Mouse (Mus musculus): ENCODE data around the gene BC053393. TPM values are rescaled to one million over a fixed set of nuclear protein-coding genes. Genes with fewer than 3 reads are reported as not detected.

Gene BC053393
- polyA plus RNA-seq, 1 experiment from 2014 or later: not detected

GRCm38 (mm10) chr11:46565967-46566366 lies 5.4 kb upstream of the BC053393 start:
- H3K9ac ChIP-seq: no peak overlapping the region
- no peaks in the 10 kb centered on the region for H3K9me3 ChIP-seq (ENCODE audit: control insufficient read depth, low read length)
- no peak for DNase-seq (ENCODE audit: low spot score)
- no peak overlapping the region for H3K4me2 ChIP-seq (replicated peaks)
- no peaks in the 10 kb centered on the region for H3K27me3 ChIP-seq (ENCODE audit: control insufficient read depth, insufficient read depth, low read length)
- H3K36me3 ChIP-seq (replicated peaks; ENCODE audit: control insufficient read depth, insufficient read depth): no peaks in the 10 kb centered on the region
- 96% methylated on average over 2 of the region's 2 CpGs for WGBS
- no peak overlapping the region for H3K27ac ChIP-seq
- H3K4me3 ChIP-seq (replicated peaks; ENCODE audit: low read length): no peak overlapping the region
- H3K4me1 ChIP-seq (replicated peaks; ENCODE audit: control insufficient read depth, insufficient read depth, low read length): no peaks in the 10 kb centered on the region
- ATAC-seq (ENCODE audit: low FRiP score): no peak

GRCm38 (mm10) chr11:46569107-46569506 lies 2.2 kb upstream of the BC053393 start:
- DNase-seq (ENCODE audit: low spot score) (no peak), ATAC-seq (ENCODE audit: low FRiP score) (no peak)
- no peaks in the 10 kb centered on the region for H3K27me3 ChIP-seq (ENCODE audit: control insufficient read depth, insufficient read depth, low read length)
- H3K9ac ChIP-seq: no peak overlapping the region
- no peak overlapping the region for H3K27ac ChIP-seq
- no peak overlapping the region for H3K4me3 ChIP-seq (replicated peaks; ENCODE audit: low read length)
- H3K36me3 ChIP-seq (replicated peaks; ENCODE audit: control insufficient read depth, insufficient read depth): no peaks in the 10 kb centered on the region
- H3K9me3 ChIP-seq (ENCODE audit: control insufficient read depth, low read length): no peaks in the 10 kb centered on the region
- 76% methylated on average over 1 of the region's 1 CpGs for WGBS
- no peak overlapping the region for H3K4me2 ChIP-seq (replicated peaks)
- no peaks in the 10 kb centered on the region for H3K4me1 ChIP-seq (replicated peaks; ENCODE audit: control insufficient read depth, insufficient read depth, low read length)

GRCm38 (mm10) chr11:46578771-46579281 lies 7.5 kb downstream of the BC053393 start:
- H3K4me2 ChIP-seq (replicated peaks): no peak overlapping the region

GRCm38 (mm10) chr11:46580428-46580827 lies 9.1 kb downstream of the BC053393 start:
- Histone ChIP-seq H3K4me3 (replicated peaks; ENCODE audit: low read length) (no peak overlapping the region), H3K27me3 (ENCODE audit: control insufficient read depth, insufficient read depth, low read length) (no peaks in the 10 kb centered on the region), H3K9me3 (ENCODE audit: control insufficient read depth, low read length) (no peaks in the 10 kb centered on the region), H3K4me2 (replicated peaks) (no peak overlapping the region), H3K9ac (no peak overlapping the region), H3K27ac (no peak overlapping the region), H3K4me1 (replicated peaks; ENCODE audit: control insufficient read depth, insufficient read depth, low read length) (no peaks in the 10 kb centered on the region), H3K36me3 (replicated peaks; ENCODE audit: control insufficient read depth, insufficient read depth) (no peaks in the 10 kb centered on the region)
- ATAC-seq (ENCODE audit: low FRiP score) (no peak), DNase-seq (ENCODE audit: low spot score) (no peak)
- WGBS: 85% methylated on average over 3 of the region's 3 CpGs

More at GRCm38 (mm10) chr11:46578771-46579281, 7.5 kb downstream of the BC053393 start:
- Histone ChIP-seq H3K9me3 (ENCODE audit: control insufficient read depth, low read length) (no peaks in the 10 kb centered on the region), H3K4me1 (replicated peaks; ENCODE audit: control insufficient read depth, insufficient read depth, low read length) (no peaks in the 10 kb centered on the region), H3K27me3 (ENCODE audit: control insufficient read depth, insufficient read depth, low read length) (no peaks in the 10 kb centered on the region), H3K4me3 (replicated peaks; ENCODE audit: low read length) (no peak overlapping the region), H3K9ac (no peak overlapping the region), H3K36me3 (replicated peaks; ENCODE audit: control insufficient read depth, insufficient read depth) (no peaks in the 10 kb centered on the region), H3K27ac (no peak overlapping the region)
- DNase-seq (ENCODE audit: low spot score): no peak
- ATAC-seq (ENCODE audit: low FRiP score): no peak
- WGBS: 71% methylated on average over 5 of the region's 5 CpGs

GRCm38 (mm10) chr11:46582741-46583140 lies 11.4 kb downstream of the BC053393 start:
- WGBS: 82% methylated on average over 5 of the region's 5 CpGs
- Histone ChIP-seq H3K27ac (no peak overlapping the region), H3K9ac (no peak overlapping the region), H3K36me3 (replicated peaks; ENCODE audit: control insufficient read depth, insufficient read depth) (no peaks in the 10 kb centered on the region), H3K4me2 (replicated peaks) (no peak overlapping the region), H3K27me3 (ENCODE audit: control insufficient read depth, insufficient read depth, low read length) (no peaks in the 10 kb centered on the region), H3K9me3 (ENCODE audit: control insufficient read depth, low read length) (no peaks in the 10 kb centered on the region), H3K4me1 (replicated peaks; ENCODE audit: control insufficient read depth, insufficient read depth, low read length) (no peaks in the 10 kb centered on the region), H3K4me3 (replicated peaks; ENCODE audit: low read length) (no peak overlapping the region)
- DNase-seq (ENCODE audit: low spot score): no peak
- no peak for ATAC-seq (ENCODE audit: low FRiP score)

GRCm38 (mm10) chr11:46592416-46592815 lies 21.1 kb downstream of the BC053393 start:
- DNase-seq (ENCODE audit: low spot score) (no peak), ATAC-seq (ENCODE audit: low FRiP score) (no peak)
- 92% methylated on average over 2 of the region's 2 CpGs for whole genome bisulfite sequencing
- Histone ChIP-seq H3K27me3 (ENCODE audit: control insufficient read depth, insufficient read depth, low read length) (no peaks in the 10 kb centered on the region), H3K4me1 (replicated peaks; ENCODE audit: control insufficient read depth, insufficient read depth, low read length) (no peaks in the 10 kb centered on the region), H3K9me3 (ENCODE audit: control insufficient read depth, low read length) (no peaks in the 10 kb centered on the region), H3K36me3 (replicated peaks; ENCODE audit: control insufficient read depth, insufficient read depth) (no peaks in the 10 kb centered on the region), H3K9ac (no peak overlapping the region), H3K4me2 (replicated peaks) (no peak overlapping the region), H3K27ac (no peak overlapping the region), H3K4me3 (replicated peaks; ENCODE audit: low read length) (no peak overlapping the region)

GRCm38 (mm10) chr11:46619929-46620328 lies 48.6 kb downstream of the BC053393 start:
- WGBS: 91% methylated on average over 1 of the region's 1 CpGs
- Histone ChIP-seq H3K9me3 (ENCODE audit: control insufficient read depth, low read length) (no peaks in the 10 kb centered on the region), H3K9ac (no peak overlapping the region), H3K27ac (no peak overlapping the region), H3K4me2 (replicated peaks) (no peak overlapping the region), H3K27me3 (ENCODE audit: control insufficient read depth, insufficient read depth, low read length) (no peaks in the 10 kb centered on the region), H3K4me1 (replicated peaks; ENCODE audit: control insufficient read depth, insufficient read depth, low read length) (no peaks in the 10 kb centered on the region), H3K4me3 (replicated peaks; ENCODE audit: low read length) (no peak overlapping the region), H3K36me3 (replicated peaks; ENCODE audit: control insufficient read depth, insufficient read depth) (no peaks in the 10 kb centered on the region)
- no peak for ATAC-seq (ENCODE audit: low FRiP score)
- DNase-seq (ENCODE audit: low spot score): no peak

GRCm38 (mm10) chr11:46620414-46621168 lies 49.3 kb downstream of the BC053393 start:
- no peaks in the 10 kb centered on the region for H3K27me3 ChIP-seq (ENCODE audit: control insufficient read depth, insufficient read depth, low read length)
- WGBS: 72% methylated on average over 7 of the region's 7 CpGs
- no peaks in the 10 kb centered on the region for H3K4me1 ChIP-seq (replicated peaks; ENCODE audit: control insufficient read depth, insufficient read depth, low read length)
- H3K4me3 ChIP-seq (replicated peaks; ENCODE audit: low read length): no peak overlapping the region
- no peak overlapping the region for H3K27ac ChIP-seq
- H3K36me3 ChIP-seq (replicated peaks; ENCODE audit: control insufficient read depth, insufficient read depth): no peaks in the 10 kb centered on the region
- no peak for ATAC-seq (ENCODE audit: low FRiP score)
- H3K4me2 ChIP-seq (replicated peaks): no peak overlapping the region
- no peak for DNase-seq (ENCODE audit: low spot score)
- H3K9ac ChIP-seq: no peak overlapping the region
- no peaks in the 10 kb centered on the region for H3K9me3 ChIP-seq (ENCODE audit: control insufficient read depth, low read length)

GRCm38 (mm10) chr11:46629211-46629795 lies 58.0 kb downstream of the BC053393 start, which contains the start of gene Dppa1:
Gene Dppa1, minus strand, starts transcription at chr11:46629261.
- no peaks in the 10 kb centered on the region for H3K36me3 ChIP-seq (replicated peaks; ENCODE audit: control insufficient read depth, insufficient read depth)
- WGBS: 95% methylated on average over 2 of the region's 2 CpGs

More at GRCm38 (mm10) chr11:46629211-46629795, 58.0 kb downstream of the BC053393 start, which contains the start of gene Dppa1:
- Histone ChIP-seq H3K27ac (no peak within 1 kb of the TSS), H3K27me3 (ENCODE audit: control insufficient read depth, insufficient read depth, low read length) (no peaks in the 10 kb centered on the region), H3K9ac (no peak within 1 kb of the TSS), H3K4me1 (replicated peaks; ENCODE audit: control insufficient read depth, insufficient read depth, low read length) (no peaks in the 10 kb centered on the region), H3K4me3 (replicated peaks; ENCODE audit: low read length) (no peak within 1 kb of the TSS), H3K9me3 (ENCODE audit: control insufficient read depth, low read length) (no peaks in the 10 kb centered on the region), H3K4me2 (replicated peaks) (no peak within 1 kb of the TSS)
- no peak for ATAC-seq (ENCODE audit: low FRiP score)
- no peak for DNase-seq (ENCODE audit: low spot score)
